Mouse (Mus musculus) intestine, embryonic 14.5 days (tissue): Measurements from ENCODE around the gene Zwilch. TPM values are rescaled to one million over a fixed set of nuclear protein-coding genes. Genes with fewer than 3 reads are reported as not detected.
"Not testable (repeated sequence)": the region's sequence is repeated elsewhere in the genome, so short reads cannot be mapped to it uniquely, and the experiment has no call there.

Experiments used
- ATAC-seq: fragments of 200-750 bp; cut with Nextera tagmentation; replicated peaks from 2 replicates; pipeline ENCODE4 v1.8.0; 2017; ENCODE audit warnings: low read depth, moderate number of reproducible peaks, moderate TSS enrichment, moderate library complexity; ENCODE audit not compliant: low FRiP score, low TSS enrichment
- DNase-seq: peaks from one replicate; pipeline ENCODE4 v3.0.0-alpha.2; 2018; ENCODE audit warnings: low spot score
- H3K27ac ChIP-seq: fragments of 300-500 bp; sonication (generic); 2 replicates; pipeline ENCODE4 v1.5.1; 2014; ENCODE audit warnings: low read depth, mild to moderate bottlenecking, control low read depth
- H3K27me3 ChIP-seq: fragments of 300-500 bp; sonication (generic); replicated peaks from 2 replicates; pipeline ENCODE4 v1.6.1; 2014; ENCODE audit warnings: low read length, control low read depth; ENCODE audit not compliant: control insufficient read depth, insufficient read depth
- H3K36me3 ChIP-seq: fragments of 300-500 bp; sonication (generic); 2 replicates; pipeline ENCODE4 v1.6.1; 2014; ENCODE audit warnings: low read length, control low read depth; ENCODE audit not compliant: control insufficient read depth, insufficient read depth
- H3K4me1 ChIP-seq: fragments of 300-500 bp; sonication (generic); replicated peaks from 2 replicates; pipeline ENCODE4 v1.6.1; 2014; ENCODE audit warnings: low read length, control low read depth, mixed read lengths; ENCODE audit not compliant: control insufficient read depth, insufficient read depth
- H3K4me2 ChIP-seq: fragments of 300-500 bp; sonication (generic); 2 replicates; pipeline ENCODE4 v1.6.1; 2014; ENCODE audit warnings: low read length
- H3K4me3 ChIP-seq: fragments of 300-500 bp; sonication (generic); 2 replicates; pipeline ENCODE4 v1.5.1; 2014; ENCODE audit warnings: low read depth, low read length, control low read depth, mixed read lengths
- H3K9ac ChIP-seq: fragments of 300-500 bp; sonication (generic); 2 replicates; pipeline ENCODE4 v1.6.1; 2014; ENCODE audit warnings: mild to moderate bottlenecking, low read length
- H3K9me3 ChIP-seq: fragments of 300-500 bp; sonication (generic); 2 replicates; pipeline ENCODE4 v1.6.1; 2016; ENCODE audit warnings: low read length, control low read depth; ENCODE audit not compliant: control insufficient read depth
- WGBS: fragments of 180-500 bp; shearing (Covaris S2); extraction: QIAGEN DNeasy Blood & Tissue Kit; methylation state at CpG from one replicate; pipeline ENCODE4 v1.1.7; 2014; 5-methylcytosine and 5-hydroxymethylcytosine counted together
- polyA plus RNA-seq: library from polyadenylated mRNA; unstranded; fragments of >200 nt; fragmentation: Nextera tagmentation; extraction: Ambion mirVana; gene quantifications from 2 replicates; pipeline ENCODE4 v1.2.1, GENCODE M21; 2014

Gene Zwilch
- polyA plus RNA-seq, 1 experiment from 2014 or later = 27.7 TPM

DNA sequence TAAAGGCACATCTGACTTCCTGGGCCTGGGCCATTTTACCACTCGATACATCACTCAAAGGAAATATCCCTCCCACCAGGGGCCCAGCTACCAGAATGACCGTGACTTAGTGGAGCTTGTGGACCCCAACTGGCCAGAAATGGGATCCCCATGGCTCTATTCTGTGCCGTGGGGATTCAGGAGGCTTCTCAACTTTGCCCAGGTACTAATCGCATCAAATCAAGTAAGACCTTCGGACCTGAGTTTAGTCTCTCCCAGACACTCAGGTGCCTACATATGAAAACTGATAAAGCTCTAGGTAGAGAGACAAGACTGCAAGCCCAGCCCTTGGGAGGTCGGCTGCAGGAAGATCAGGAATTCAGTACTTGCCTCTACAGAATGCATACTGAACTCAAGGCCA lies 41.3 kb downstream of the Zwilch start:
- Histone ChIP-seq H3K9me3 (no peaks in the 10 kb centered on the region), H3K27ac (no peak overlapping the region), H3K36me3 (peaks cover 2% of the 10 kb centered on the region; the same call in 1 of the 2 replicates), H3K27me3 (no peaks in the 10 kb centered on the region), H3K4me1 (no peaks in the 10 kb centered on the region), H3K4me2 (no peak overlapping the region), H3K9ac (no peak overlapping the region), H3K4me3 (no peak overlapping the region)
- no peak for DNase-seq
- ATAC-seq = no peak
- 84% methylated on average over 6 of the region's 6 CpGs for WGBS

- no peak for ATAC-seq
- Histone ChIP-seq H3K4me2 (no peak overlapping the region), H3K9ac (no peak overlapping the region)
These were observed 46.8 kb downstream of the Zwilch start for GRCm38 (mm10) chr9:64126121-64126520.

GRCm38 (mm10) chr9:64125307-64125706 lies 47.6 kb downstream of the Zwilch start:
- Histone ChIP-seq H3K36me3 (no peaks in the 10 kb centered on the region), H3K9ac (no peak overlapping the region), H3K4me2 (no peak overlapping the region), H3K27me3 (no peaks in the 10 kb centered on the region), H3K9me3 (no peaks in the 10 kb centered on the region), H3K4me3 (no peak overlapping the region), H3K27ac (no peak overlapping the region), H3K4me1 (no peaks in the 10 kb centered on the region)
- DNase-seq (no peak), ATAC-seq (no peak)
- 68% methylated on average over 3 of the region's 3 CpGs for WGBS

More at GRCm38 (mm10) chr9:64126121-64126520, 46.8 kb downstream of the Zwilch start:
- Histone ChIP-seq H3K36me3 (no peaks in the 10 kb centered on the region), H3K4me1 (no peaks in the 10 kb centered on the region), H3K27me3 (no peaks in the 10 kb centered on the region), H3K9me3 (no peaks in the 10 kb centered on the region), H3K4me3 (no peak overlapping the region), H3K27ac (no peak overlapping the region)
- WGBS = 62% methylated on average over 12 of the region's 12 CpGs
- no peak for DNase-seq

GRCm38 (mm10) chr9:64124846-64125245 lies 48.1 kb downstream of the Zwilch start:
- not testable (repeated sequence) for H3K27me3 ChIP-seq, H3K9me3 ChIP-seq, H3K27ac ChIP-seq, ATAC-seq, H3K4me1 ChIP-seq, H3K4me3 ChIP-seq, H3K9ac ChIP-seq, DNase-seq, H3K4me2 ChIP-seq, H3K36me3 ChIP-seq
- 67% methylated on average over 3 of the region's 3 CpGs for WGBS

GRCm38 (mm10) chr9:64122601-64123000 lies 50.3 kb downstream of the Zwilch start:
- DNase-seq (no peak), ATAC-seq (no peak)
- Histone ChIP-seq H3K36me3 (no peaks in the 10 kb centered on the region), H3K9ac (no peak overlapping the region), H3K9me3 (no peaks in the 10 kb centered on the region), H3K4me2 (no peak overlapping the region), H3K4me1 (no peaks in the 10 kb centered on the region), H3K27me3 (no peaks in the 10 kb centered on the region), H3K4me3 (no peak overlapping the region), H3K27ac (no peak overlapping the region)
- WGBS = 89% methylated on average over 10 of the region's 10 CpGs

DNA sequence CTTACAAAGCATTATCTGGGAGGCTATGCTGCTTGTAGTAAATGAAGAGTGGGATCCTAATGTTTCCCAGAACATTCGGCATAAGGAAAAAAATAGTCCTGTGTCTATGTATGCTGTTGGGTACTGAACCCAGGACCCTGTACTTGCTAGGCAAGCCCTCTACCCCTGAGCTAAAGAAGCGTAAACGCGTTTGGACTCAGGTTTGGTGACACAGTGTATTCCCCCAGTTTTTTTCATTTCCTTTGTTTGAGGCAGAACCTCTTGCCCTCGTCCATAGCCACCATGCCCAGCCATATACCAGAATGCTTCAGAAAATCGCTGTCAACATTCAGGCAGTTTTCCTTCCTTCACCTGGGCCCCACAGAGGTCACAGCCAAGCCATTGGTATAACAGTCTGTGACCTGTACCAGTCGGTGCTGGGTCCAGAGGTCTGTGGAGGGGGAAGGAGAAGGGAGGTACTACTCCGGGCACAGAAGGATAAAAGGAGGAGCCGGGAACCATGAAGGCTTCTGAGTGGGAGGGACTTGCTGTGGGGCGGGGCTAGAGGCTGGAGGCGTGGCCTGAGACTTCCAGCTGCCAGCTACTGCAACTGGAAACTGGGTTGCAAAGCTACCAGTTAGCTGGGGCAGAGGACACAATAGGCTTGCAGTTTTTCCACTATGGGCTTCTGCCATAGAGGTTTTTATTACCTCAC lies 52.2 kb downstream of the Zwilch start:
- Histone ChIP-seq H3K4me3 (no peak overlapping the region), H3K9ac (no peak overlapping the region), H3K4me1 (no peaks in the 10 kb centered on the region), H3K9me3 (no peaks in the 10 kb centered on the region), H3K4me2 (no peak overlapping the region), H3K27ac (no peak overlapping the region), H3K27me3 (no peaks in the 10 kb centered on the region), H3K36me3 (no peaks in the 10 kb centered on the region)
- WGBS = 40% methylated on average over 11 of the region's 11 CpGs
- ATAC-seq (no peak), DNase-seq (no peak)

DNA sequence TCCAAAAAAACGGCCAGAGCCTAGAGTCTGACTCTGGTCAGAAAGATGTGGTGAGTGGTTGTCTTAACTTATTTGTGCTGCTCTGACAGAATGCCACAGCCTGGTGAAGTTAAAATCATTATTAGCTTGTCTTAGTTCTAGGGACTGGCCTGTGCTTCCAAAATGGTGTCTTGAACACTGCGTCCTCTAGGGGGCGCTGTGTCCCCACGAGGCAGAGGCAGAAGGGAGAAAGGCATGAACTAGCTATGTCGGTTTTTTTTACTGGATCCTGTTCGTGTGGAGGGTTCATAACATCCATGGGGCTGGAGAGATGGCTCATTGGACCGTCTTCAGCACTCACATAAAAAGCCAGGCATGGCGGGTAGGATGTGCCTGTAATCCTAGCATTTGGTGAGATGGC lies 53.0 kb downstream of the Zwilch start:
- Histone ChIP-seq H3K27ac (no peak overlapping the region), H3K4me1 (peaks cover 2% of the 10 kb centered on the region; the same call in 1 of the 2 replicates), H3K4me3 (no peak overlapping the region), H3K9me3 (no peaks in the 10 kb centered on the region), H3K36me3 (no peaks in the 10 kb centered on the region), H3K9ac (no peak overlapping the region), H3K27me3 (no peaks in the 10 kb centered on the region), H3K4me2 (no peak overlapping the region)
- DNase-seq = peak; percentile 74
- ATAC-seq = no peak
- 34% methylated on average over 8 of the region's 8 CpGs for WGBS

GRCm38 (mm10) chr9:64116876-64117275 lies 56.0 kb downstream of the Zwilch start, which contains the start of gene Lctl:
Gene Lctl, plus strand, starts transcription at chr9:64117147.
- Histone ChIP-seq H3K9ac (no peak within 1 kb of the TSS), H3K4me1 (peaks cover 12% of the 10 kb centered on the region; the same call in 1 of the 2 replicates), H3K36me3 (no peaks in the 10 kb centered on the region), H3K27ac (no peak within 1 kb of the TSS), H3K4me3 (no peak within 1 kb of the TSS), H3K4me2 (no peak within 1 kb of the TSS), H3K27me3 (no peaks in the 10 kb centered on the region), H3K9me3 (no peaks in the 10 kb centered on the region)
- WGBS = 84% methylated on average over 3 of the region's 3 CpGs
- ATAC-seq = no peak
- DNase-seq = no peak

DNA sequence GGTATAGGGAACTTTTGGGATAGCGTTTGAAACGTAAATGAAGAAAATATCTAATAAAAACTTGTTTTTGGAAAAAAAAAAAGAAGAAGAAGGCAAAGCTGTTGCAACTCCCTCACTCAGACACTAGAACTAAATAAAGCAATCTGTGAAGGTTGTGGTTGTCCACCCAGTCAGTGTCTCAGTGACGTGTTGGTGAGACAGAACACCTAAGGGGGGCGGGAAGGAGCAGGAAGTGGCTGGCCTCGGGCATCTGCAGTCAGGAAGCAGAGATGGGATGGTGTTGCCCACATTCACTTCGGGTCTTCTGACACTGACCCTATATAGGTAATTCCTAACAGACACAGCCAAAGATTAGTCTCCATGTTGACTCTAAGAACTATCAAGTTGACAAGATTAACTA lies 57.1 kb downstream of the Zwilch start:
- no peak overlapping the region for H3K9ac ChIP-seq
- ATAC-seq = no peak
- no peak overlapping the region for H3K27ac ChIP-seq
- WGBS = 81% methylated on average over 6 of the region's 6 CpGs
- no peak overlapping the region for H3K4me3 ChIP-seq
- no peaks in the 10 kb centered on the region for H3K36me3 ChIP-seq
- H3K9me3 ChIP-seq = no peaks in the 10 kb centered on the region
- no peak for DNase-seq
- H3K27me3 ChIP-seq = no peaks in the 10 kb centered on the region
- H3K4me2 ChIP-seq = no peak overlapping the region
- peaks cover 12% of the 10 kb centered on the region; the same call in 1 of the 2 replicates for H3K4me1 ChIP-seq
